Mouse (Mus musculus): ENCODE results near the gene Pigh. TPM values are rescaled to one million over a fixed set of nuclear protein-coding genes. Genes with fewer than 3 reads are reported as not detected.

The Pigh gene
- 3.3 and 3.5 TPM in 2 replicates for polyA plus RNA-seq (2012; rRNA removed)

GRCm38 (mm10) chr12:79089182-79089812, at the start of gene Pigh:
Pigh (minus strand) TSS chr12:79089651.

GRCm38 (mm10) chr12:79130299-79131177, 41.1 kb upstream of the Pigh start, which contains the start of gene Arg2:
Arg2 (plus strand) TSS chr12:79130777.

Other genes with a start within 250 kb of the Pigh start
- 15.0 and 17.2 TPM in 2 replicates for gene Atp6v1d, start 228.0 kb downstream of the Pigh start, polyA plus RNA-seq (2012; rRNA removed)
- gene Eif2s1, start 227.8 kb downstream of the Pigh start, polyA plus RNA-seq (2012; rRNA removed), result 59.2 and 64.4 TPM in 2 replicates
- gene Plek2, start 182.7 kb downstream of the Pigh start, polyA plus RNA-seq (2012; rRNA removed), result 20.6 and 23.2 TPM in 2 replicates
- gene Tmem229b, start 82.0 kb downstream of the Pigh start, polyA plus RNA-seq (2012; rRNA removed), result 2.1 and 2.6 TPM in 2 replicates
- 0.15 and 0.27 TPM in 2 replicates for gene Plekhh1, start 60.5 kb downstream of the Pigh start, polyA plus RNA-seq (2012; rRNA removed)
- gene Arg2, start 41.1 kb upstream of the Pigh start, polyA plus RNA-seq (2012; rRNA removed), result 0.02 and 0.07 TPM in 2 replicates
- 18.5 and 19.4 TPM in 2 replicates for gene Vti1b, start 83.0 kb upstream of the Pigh start, polyA plus RNA-seq (2012; rRNA removed)
- gene Rdh11, start 102.6 kb upstream of the Pigh start, polyA plus RNA-seq (2012; rRNA removed), result 13.7 and 16.9 TPM in 2 replicates
- gene Rdh12, start 119.3 kb upstream of the Pigh start, polyA plus RNA-seq (2012; rRNA removed), result 0.26 and 0.39 TPM in 2 replicates
- gene Zfyve26, start 206.7 kb upstream of the Pigh start, polyA plus RNA-seq (2012; rRNA removed), result 10.1 and 11.9 TPM in 2 replicates
- gene Rad51b, start 207.6 kb upstream of the Pigh start, polyA plus RNA-seq (2012; rRNA removed), result 2.4 and 2.9 TPM in 2 replicates

Measured in liver, embryonic 14 days (tissue).